Mouse (Mus musculus) forebrain, embryonic 16.5 days (tissue): ENCODE results near the gene Zfhx3. TPM values are rescaled to one million over a fixed set of nuclear protein-coding genes. Genes with fewer than 3 reads are reported as not detected.

Experiments used
- ATAC-seq: fragments of 200-750 bp; cut with Nextera tagmentation; 2 replicates; pipeline ENCODE4 v1.8.0; 2017; ENCODE audit warnings: mild to moderate bottlenecking, moderate library complexity
- H3K27ac ChIP-seq: fragments of 300-500 bp; sonication (generic); 2 replicates; pipeline ENCODE4 v1.5.1; 2014; ENCODE audit warnings: low read length, control low read depth
- H3K27me3 ChIP-seq: fragments of 300-500 bp; sonication (generic); replicated peaks from 2 replicates; pipeline ENCODE4 v1.6.1; 2014; ENCODE audit warnings: low read length; ENCODE audit not compliant: control insufficient read depth, insufficient read depth
- H3K36me3 ChIP-seq: fragments of 300-500 bp; sonication (generic); 2 replicates; pipeline ENCODE4 v1.6.1; 2014; ENCODE audit not compliant: control insufficient read depth, insufficient read depth
- H3K4me1 ChIP-seq: fragments of 300-500 bp; sonication (generic); replicated peaks from 2 replicates; pipeline ENCODE4 v1.6.1; 2014; ENCODE audit warnings: low read length; ENCODE audit not compliant: control insufficient read depth, insufficient read depth
- H3K4me2 ChIP-seq: fragments of 300-500 bp; sonication (generic); 2 replicates; pipeline ENCODE4 v1.6.1; 2014; ENCODE audit warnings: mild to moderate bottlenecking, low read length, control low read depth
- H3K4me3 ChIP-seq: fragments of 300-500 bp; sonication (generic); replicated peaks from 2 replicates; pipeline ENCODE4 v1.5.1; 2014; ENCODE audit warnings: mild to moderate bottlenecking, low read length, control low read depth
- H3K9ac ChIP-seq: fragments of 300-500 bp; sonication (generic); replicated peaks from 2 replicates; pipeline ENCODE4 v1.6.1; 2014; ENCODE audit warnings: low read depth, low read length, control low read depth
- H3K9me3 ChIP-seq: fragments of 300-500 bp; sonication (generic); 2 replicates; pipeline ENCODE4 v1.6.1; 2016; ENCODE audit warnings: low read length; ENCODE audit not compliant: control insufficient read depth
- WGBS: fragments of 180-500 bp; shearing (Covaris S2); extraction: QIAGEN DNeasy Blood & Tissue Kit; methylation state at CpG from one replicate; pipeline ENCODE4 v1.1.7; 2014; 5-methylcytosine and 5-hydroxymethylcytosine counted together
- polyA plus RNA-seq: library from polyadenylated mRNA; unstranded; fragments of >200 nt; fragmentation: Nextera tagmentation; extraction: Ambion mirVana; gene quantifications from 2 replicates; pipeline ENCODE4 v1.2.1, GENCODE M21; 2015

Gene Zfhx3
- polyA plus RNA-seq, 1 experiment from 2014 or later, result 14.6 TPM

DNA sequence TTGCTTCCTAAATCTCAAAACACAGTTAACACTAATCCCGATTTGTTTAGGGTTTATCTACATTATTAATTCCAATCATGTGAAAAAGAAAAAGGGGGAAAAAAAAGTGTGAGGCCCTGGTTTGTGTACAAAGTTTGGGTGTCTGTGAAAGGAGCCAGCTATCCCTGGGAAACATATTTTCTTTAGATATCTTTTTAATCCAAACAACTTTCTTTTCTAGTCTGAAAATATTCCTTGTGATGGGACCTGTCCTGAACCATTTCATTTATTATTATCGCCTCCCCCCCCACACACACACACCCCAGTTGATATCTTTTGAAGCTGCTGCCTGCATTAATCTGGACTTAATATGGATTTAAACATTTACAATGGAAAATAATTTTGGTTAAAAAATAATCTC lies 670.8 kb downstream of the Zfhx3 start:
- 50% methylated on average over 2 of the region's 2 CpGs for WGBS
- H3K4me3 ChIP-seq, result no peak overlapping the region
- H3K9me3 ChIP-seq, result no peaks in the 10 kb centered on the region; the same call in 1 of the 2 replicates
- H3K4me2 ChIP-seq, result no peak overlapping the region
- no peak overlapping the region for H3K9ac ChIP-seq
- no peaks in the 10 kb centered on the region for H3K36me3 ChIP-seq
- no peaks in the 10 kb centered on the region for H3K4me1 ChIP-seq
- H3K27me3 ChIP-seq, result no peaks in the 10 kb centered on the region
- ATAC-seq, result no peak
- no peak overlapping the region for H3K27ac ChIP-seq

DNA sequence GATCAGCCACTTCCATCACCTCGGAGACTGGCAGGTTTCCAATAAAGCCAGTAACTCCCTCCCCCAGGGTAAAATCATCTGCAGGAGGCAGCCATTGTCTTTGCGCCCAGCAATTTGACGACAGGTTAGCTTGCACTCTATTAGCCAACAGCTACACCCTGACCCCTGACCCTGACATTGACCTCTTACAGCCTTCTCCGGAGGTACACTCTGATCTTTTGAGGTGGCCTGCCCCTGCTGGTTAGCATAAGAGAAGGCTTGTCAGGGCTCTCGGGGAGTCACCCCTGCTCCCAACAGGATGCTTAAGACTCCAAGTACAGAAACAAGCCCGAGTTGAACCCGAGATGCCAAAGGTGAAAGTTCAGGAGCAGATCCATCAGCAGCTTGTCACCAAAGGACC lies 678.9 kb downstream of the Zfhx3 start:
- Histone ChIP-seq H3K27ac (no peak overlapping the region), H3K36me3 (no peaks in the 10 kb centered on the region), H3K4me2 (no peak overlapping the region), H3K27me3 (no peaks in the 10 kb centered on the region), H3K9me3 (0 out of 2 replicates have a peak, but pooled peaks cover 2% of the 10 kb centered on the region), H3K4me3 (no peak overlapping the region), H3K4me1 (no peaks in the 10 kb centered on the region), H3K9ac (no peak overlapping the region)
- no peak for ATAC-seq
- 29% methylated on average over 7 of the region's 7 CpGs for WGBS

DNA sequence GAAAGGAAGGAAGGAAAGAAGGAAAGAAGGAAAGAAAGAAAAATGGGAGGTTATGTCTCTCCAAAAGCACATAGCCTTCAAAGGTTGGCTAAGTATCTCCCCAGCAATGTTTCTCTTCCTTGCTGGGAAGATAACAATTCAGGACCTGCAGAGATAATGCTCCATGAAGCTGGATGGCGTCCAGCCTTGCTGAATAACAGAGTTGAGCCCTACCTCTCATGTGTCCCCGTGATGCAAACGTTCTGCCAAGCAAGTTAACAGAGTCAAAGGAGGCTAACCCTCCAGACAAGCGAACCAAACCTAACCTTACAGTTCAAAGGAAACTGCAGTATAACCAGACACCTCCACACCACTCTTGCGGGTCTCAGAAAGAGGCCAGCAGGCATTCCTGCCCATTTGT lies 681.2 kb downstream of the Zfhx3 start:
- Histone ChIP-seq H3K4me2 (no peak overlapping the region), H3K4me3 (no peak overlapping the region), H3K4me1 (no peaks in the 10 kb centered on the region), H3K9me3 (0 out of 2 replicates have a peak, but pooled peaks cover 2% of the 10 kb centered on the region), H3K36me3 (no peaks in the 10 kb centered on the region), H3K27ac (no peak overlapping the region), H3K27me3 (no peaks in the 10 kb centered on the region), H3K9ac (no peak overlapping the region)
- ATAC-seq, result no peak
- WGBS, result 64% methylated on average over 5 of the region's 5 CpGs

DNA sequence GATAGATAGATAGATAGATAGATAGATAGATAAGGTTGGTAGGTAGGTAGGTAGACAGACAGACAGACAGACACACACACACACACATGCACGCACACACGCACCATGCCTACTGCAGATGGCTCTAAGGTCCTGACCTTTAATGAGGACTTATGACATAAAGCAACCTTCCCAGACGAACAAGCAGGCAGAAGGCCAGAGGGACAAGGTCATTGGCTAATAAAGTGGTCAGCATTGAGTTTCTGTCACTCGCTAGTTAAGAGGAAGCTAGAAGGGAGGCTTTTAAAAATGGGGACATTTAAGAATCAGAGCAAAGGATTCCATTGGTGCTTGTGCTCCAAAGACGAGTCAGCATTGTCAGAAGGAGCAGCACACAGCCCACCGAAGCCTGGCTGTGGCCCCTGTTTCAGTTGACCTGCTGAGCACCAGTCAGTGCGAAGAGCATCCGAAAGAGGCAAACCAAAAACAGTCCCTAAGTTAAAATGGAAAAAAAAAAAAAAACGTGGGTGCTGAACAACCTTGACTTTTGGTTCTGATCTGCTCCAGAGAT lies 683.2 kb downstream of the Zfhx3 start:
- H3K4me1 ChIP-seq, result no peaks in the 10 kb centered on the region
- 84% methylated on average over 9 of the region's 9 CpGs for WGBS
- H3K27ac ChIP-seq, result no peak overlapping the region
- 0 out of 2 replicates have a peak, but pooled peaks cover 2% of the 10 kb centered on the region for H3K9me3 ChIP-seq
- no peaks in the 10 kb centered on the region for H3K27me3 ChIP-seq
- no peak overlapping the region for H3K9ac ChIP-seq
- H3K36me3 ChIP-seq, result no peaks in the 10 kb centered on the region
- no peak overlapping the region for H3K4me3 ChIP-seq
- ATAC-seq, result no peak
- no peak overlapping the region for H3K4me2 ChIP-seq

DNA sequence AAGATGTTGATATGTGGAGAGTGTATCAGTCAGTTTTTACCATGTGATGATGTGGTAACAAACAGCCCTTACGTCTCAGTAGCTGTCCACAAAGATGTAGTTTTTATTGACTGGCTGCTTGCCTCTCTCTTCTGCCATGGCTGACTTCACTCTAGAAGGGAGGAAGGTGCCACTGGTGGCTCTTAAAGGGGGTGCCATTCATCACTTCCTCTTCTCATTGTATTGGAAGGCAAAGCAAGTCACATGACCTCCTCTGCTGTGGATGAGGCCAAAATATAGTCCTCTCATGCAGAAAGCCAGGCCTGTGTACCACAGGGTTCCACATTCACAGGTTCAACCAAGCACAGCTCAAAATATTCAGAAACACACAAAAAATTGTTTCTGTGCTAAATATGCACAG lies 688.6 kb downstream of the Zfhx3 start:
- H3K4me3 ChIP-seq, result no peak overlapping the region
- H3K9me3 ChIP-seq, result no peaks in the 10 kb centered on the region
- H3K9ac ChIP-seq, result no peak overlapping the region
- no peaks in the 10 kb centered on the region for H3K36me3 ChIP-seq
- no peak overlapping the region for H3K4me2 ChIP-seq
- no peak for ATAC-seq
- no peak overlapping the region for H3K27ac ChIP-seq
- H3K27me3 ChIP-seq, result no peaks in the 10 kb centered on the region
- no peaks in the 10 kb centered on the region for H3K4me1 ChIP-seq
- WGBS, result 97% methylated on average over 1 of the region's 1 CpGs

DNA sequence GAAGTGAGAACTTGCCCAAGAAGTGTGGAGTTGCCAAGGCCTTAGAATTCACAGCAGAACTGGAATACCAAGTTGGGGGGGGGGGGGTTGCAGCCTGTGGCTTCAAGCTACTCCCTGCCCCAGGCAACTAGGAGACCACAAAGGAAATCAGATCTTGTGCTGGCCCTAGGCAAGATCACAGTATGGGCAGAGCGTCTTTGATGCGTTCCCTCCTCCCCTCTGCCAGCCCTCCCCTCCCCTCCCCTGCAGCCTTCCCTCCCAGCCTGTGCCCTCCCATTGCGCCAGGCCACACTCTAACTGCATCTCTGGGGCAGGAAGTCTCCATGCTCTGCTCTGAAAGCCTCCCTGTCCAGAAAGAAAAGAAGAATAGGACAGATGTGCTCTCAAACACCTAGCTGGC lies 691.8 kb downstream of the Zfhx3 start:
- Histone ChIP-seq H3K4me1 (no peaks in the 10 kb centered on the region), H3K4me3 (no peak overlapping the region), H3K27ac (no peak overlapping the region), H3K9me3 (no peaks in the 10 kb centered on the region), H3K36me3 (no peaks in the 10 kb centered on the region), H3K9ac (no peak overlapping the region), H3K27me3 (no peaks in the 10 kb centered on the region), H3K4me2 (no peak overlapping the region)
- WGBS, result 55% methylated on average over 3 of the region's 3 CpGs
- ATAC-seq, result no peak

DNA sequence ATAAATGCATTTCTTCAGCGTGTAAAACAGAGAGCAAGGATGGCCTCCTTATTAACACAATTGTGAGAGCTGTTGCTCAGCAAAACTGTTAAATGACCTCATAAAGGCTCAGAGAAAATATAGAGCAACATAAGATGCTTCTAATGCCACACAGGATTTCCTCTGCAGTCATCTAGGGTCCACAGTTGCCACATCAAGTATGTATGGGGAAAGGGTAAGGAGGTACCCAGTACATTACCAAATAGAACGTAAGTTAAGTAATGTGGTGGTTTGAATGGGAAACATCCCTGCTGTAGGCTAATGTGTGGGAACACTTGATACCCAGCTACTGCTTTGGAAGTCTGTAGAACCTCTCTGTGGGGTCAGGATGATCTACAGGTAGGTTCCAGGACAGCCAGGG lies 695.4 kb downstream of the Zfhx3 start:
- no peak overlapping the region for H3K9ac ChIP-seq
- ATAC-seq, result no peak
- no peaks in the 10 kb centered on the region for H3K27me3 ChIP-seq
- H3K4me2 ChIP-seq, result no peak overlapping the region
- no peak overlapping the region for H3K4me3 ChIP-seq
- H3K27ac ChIP-seq, result no peak overlapping the region
- no peaks in the 10 kb centered on the region for H3K9me3 ChIP-seq
- 92% methylated on average over 2 of the region's 2 CpGs for WGBS
- H3K4me1 ChIP-seq, result no peaks in the 10 kb centered on the region
- no peaks in the 10 kb centered on the region for H3K36me3 ChIP-seq

DNA sequence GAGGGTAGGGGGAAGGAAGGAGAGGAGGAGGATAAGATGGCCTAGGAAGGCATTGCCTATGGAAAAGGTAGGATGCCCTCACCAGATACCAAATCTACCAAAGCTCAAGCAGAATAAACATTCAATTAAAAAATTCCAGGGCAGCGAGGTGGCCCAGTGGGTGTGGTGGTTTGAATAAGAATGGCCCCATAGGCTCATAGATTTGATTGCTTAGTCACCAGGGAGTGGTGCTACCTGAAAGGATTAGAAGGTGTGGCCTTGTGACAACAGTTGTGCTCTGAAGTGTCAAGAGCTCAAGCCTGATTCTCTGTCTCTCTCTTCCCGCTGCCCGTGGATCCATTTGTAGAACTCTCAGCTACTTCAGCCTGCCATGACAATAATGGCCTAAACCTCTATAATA lies 703.2 kb downstream of the Zfhx3 start:
- Histone ChIP-seq H3K27me3 (no peaks in the 10 kb centered on the region), H3K4me1 (no peaks in the 10 kb centered on the region), H3K36me3 (no peaks in the 10 kb centered on the region), H3K9ac (no peak overlapping the region), H3K4me3 (no peak overlapping the region), H3K9me3 (no peaks in the 10 kb centered on the region), H3K27ac (no peak overlapping the region), H3K4me2 (no peak overlapping the region)
- 81% methylated on average over 3 of the region's 3 CpGs for WGBS
- no peak for ATAC-seq

DNA sequence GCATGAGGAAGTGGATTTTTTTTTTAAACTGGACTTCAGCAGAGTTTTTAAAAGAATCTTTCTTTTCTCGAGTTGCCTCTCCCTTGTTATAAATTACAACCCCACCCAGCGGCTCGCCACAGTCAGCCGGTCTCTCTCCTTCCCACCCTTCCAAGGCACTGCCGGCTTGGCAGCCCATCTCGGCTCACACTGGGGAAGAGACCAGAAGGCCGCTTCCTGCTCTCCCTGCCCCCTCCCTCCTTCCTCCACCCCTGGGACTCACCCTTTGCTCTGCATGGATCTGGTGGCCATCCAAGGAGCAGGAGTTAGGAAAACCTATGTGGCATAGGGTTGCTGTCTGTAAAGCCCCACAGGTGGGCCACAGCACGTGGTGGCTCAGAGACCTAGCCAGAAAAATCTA lies 705.1 kb downstream of the Zfhx3 start:
- H3K4me1 ChIP-seq, result no peaks in the 10 kb centered on the region
- no peak overlapping the region for H3K4me3 ChIP-seq
- H3K36me3 ChIP-seq, result no peaks in the 10 kb centered on the region
- no peak overlapping the region for H3K27ac ChIP-seq
- ATAC-seq, result no peak
- no peaks in the 10 kb centered on the region for H3K9me3 ChIP-seq
- WGBS, result 54% methylated on average over 8 of the region's 8 CpGs
- H3K4me2 ChIP-seq, result no peak overlapping the region
- no peaks in the 10 kb centered on the region for H3K27me3 ChIP-seq
- H3K9ac ChIP-seq, result no peak overlapping the region

DNA sequence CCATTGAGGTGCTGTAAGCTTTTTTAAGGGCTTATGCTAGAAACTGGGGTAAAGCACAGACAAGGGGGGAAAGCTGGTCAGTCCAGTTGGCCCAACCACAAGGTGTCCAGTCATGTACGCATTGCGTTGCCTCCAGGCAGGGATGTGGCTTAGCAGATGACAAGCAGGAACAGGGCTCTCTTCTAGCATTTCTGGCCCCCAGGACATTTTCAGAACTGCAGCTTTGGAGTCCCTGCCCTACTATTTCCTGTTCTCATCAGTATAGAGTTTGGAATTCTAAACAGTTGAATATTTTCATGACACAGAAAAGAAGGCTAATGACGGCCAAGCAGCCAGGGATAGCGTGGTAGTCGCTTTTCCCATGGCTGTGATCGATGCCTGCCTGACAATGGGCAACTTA lies 706.5 kb downstream of the Zfhx3 start:
- Histone ChIP-seq H3K9ac (no peak overlapping the region), H3K4me1 (no peaks in the 10 kb centered on the region), H3K36me3 (no peaks in the 10 kb centered on the region), H3K27me3 (no peaks in the 10 kb centered on the region), H3K4me3 (no peak overlapping the region), H3K4me2 (no peak overlapping the region), H3K27ac (no peak overlapping the region), H3K9me3 (no peaks in the 10 kb centered on the region)
- WGBS, result 95% methylated on average over 6 of the region's 6 CpGs
- ATAC-seq, result no peak
